Mouse (Mus musculus) MN1 (cell line): ENCODE data around the gene Aars.
"Not testable (repeated sequence)": the region's sequence is repeated elsewhere in the genome, so short reads cannot be mapped to it uniquely, and the experiment has no call there.

Source experiments
- DNase-seq: peaks from one replicate; pipeline ENCODE4 v3.0.0-alpha.2; 2016; ENCODE audit warnings: low spot score

Gene Aars

DNA sequence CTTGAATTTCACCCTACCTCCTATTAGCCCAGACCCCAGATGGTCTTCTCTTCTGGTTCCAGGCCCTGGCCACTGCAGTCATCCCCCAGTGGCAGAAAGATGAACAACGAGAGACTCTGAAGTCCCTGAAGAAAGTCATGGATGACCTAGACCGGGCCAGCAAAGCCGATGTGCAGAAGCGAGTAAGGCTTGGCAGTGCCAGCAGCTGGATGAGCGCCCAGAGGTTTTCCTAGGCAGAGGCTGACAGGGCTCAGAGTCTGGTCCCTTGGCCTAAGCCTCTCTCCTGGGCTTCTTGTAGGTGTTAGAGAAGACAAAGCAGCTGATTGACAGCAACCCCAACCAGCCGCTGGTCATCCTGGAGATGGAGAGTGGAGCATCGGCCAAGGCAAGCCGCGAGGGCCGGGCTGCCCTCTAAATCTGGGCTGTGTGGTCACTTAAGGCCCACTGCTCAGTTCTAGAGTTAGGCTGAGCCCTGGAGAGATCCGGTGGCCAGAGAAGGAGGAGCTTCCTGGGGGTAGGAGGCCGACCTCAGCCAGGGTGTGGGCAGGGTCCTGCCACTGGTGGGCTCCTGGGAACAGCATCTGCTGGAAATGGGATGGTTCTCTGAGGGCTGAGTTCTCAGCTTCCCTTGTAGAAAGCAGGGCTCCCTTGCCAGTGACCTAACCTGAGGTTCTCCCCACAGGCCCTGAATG lies 21.0 kb downstream of the Aars start:
- peak; percentile 86 for DNase-seq

GRCm38 (mm10) chr8:111055031-111055634 lies 22.2 kb downstream of the Aars start:
- DNase-seq: peak; percentile 91

DNA sequence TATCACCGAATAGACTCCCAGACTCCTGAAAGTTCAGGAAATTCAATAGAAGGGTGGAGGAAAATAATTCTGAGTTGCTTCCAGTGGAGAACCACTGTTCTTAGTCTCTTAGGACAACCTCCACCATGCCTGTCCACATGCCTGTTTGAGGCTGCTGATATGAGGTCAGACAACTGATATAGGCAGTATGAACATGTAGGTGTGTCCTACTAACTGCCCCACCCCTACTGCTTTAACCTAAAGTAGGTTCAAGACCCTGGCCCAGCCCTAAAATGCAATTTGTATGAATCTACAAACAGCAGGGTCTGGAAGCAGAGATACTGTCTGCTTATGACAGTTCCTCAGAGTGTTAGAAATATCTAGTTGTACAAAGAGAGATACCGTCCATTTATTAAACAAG lies 22.7 kb downstream of the Aars start:
- DNase-seq: no peak

- DNase-seq: peak; percentile 99
Measured at GRCm38 (mm10) chr8:111056158-111056663, 23.3 kb downstream of the Aars start, which contains the start of gene Exosc6. Exosc6 (plus strand) TSS chr8:111056339.

DNA sequence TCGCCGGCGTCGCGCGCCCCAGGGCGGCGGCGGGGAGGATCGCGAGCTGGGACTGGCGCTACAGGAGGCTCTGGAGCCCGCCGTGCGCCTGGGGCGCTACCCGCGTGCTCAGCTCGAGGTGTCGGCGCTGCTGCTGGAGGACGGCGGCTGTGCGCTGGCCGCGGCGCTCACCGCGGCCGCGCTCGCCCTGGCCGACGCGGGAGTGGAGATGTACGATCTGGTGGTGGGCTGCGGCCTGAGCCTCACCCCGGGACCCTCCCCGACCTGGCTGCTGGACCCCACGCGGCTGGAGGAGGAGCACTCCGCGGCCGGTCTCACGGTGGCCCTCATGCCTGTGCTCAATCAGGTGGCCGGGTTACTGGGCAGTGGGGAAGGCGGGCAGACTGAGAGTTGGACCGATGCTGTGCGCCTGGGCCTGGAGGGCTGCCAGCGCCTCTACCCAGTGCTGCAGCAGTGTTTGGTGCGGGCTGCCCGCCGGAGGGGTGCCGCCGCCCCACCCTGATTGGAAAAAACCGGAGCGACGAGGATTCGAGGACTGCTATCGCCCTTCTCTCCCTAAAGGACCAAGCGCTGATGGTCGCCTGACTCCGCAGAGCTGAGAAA lies 23.8 kb downstream of the Aars start:
- DNase-seq: peak; percentile 80

DNA sequence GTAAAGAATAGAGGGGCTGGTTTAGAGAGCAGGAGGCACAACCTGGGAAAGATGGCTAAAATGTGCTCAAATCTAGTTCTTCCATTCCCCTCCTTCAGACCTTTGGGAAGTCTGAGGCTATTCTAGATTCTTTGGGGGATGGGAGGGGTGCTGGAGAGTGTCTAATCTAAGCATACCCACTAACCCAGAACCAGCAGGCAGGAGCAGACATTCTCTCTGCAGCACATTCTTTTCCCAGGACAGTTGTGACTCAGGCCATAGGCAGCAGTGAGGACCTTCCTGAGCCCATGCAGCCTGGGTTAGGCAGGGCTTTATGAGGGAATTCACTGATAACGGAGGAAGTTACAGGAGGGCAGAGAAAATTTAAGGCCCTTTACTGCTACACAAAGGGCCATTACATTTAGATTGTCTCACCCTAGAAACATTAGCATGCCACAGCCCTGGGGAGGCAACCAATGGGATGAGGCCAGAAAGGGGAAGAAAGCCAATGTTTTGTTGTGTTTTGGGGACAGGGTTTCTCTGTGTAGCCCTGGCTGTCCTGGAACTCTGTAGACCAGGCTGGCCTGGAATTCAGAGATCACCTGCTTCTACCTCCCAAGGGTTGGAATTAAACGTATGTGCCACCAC lies 26.1 kb downstream of the Aars start:
- DNase-seq: peak; percentile 44

DNA sequence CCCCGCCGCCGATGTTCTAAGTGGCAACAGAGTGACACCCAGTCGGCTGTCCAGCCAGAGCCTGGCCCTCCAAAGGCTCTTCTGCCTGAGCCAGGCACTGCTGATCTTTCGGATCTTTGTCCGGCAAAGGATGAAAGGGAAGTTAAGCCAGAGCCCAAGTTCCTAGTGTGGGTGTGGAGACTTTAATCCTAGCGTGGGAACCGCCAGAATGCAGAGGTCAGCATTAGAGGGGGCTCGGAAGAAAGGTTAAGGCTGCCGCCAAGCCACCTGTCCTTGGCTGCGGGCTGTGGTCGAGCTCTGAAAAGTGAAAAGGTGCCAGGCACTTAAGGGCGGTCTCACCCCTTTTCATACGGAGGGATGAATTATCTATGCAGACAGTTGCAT lies 28.7 kb downstream of the Aars start:
- DNase-seq: no peak

GRCm38 (mm10) chr8:111062072-111062757 lies 29.3 kb downstream of the Aars start:
- peak; percentile 96 for DNase-seq

GRCm38 (mm10) chr8:111062893-111063292 lies 29.9 kb downstream of the Aars start:
- peak; percentile 19 for DNase-seq

- DNase-seq: no peak
Measured at GRCm38 (mm10) chr8:111066308-111066707, 33.4 kb downstream of the Aars start.

DNA sequence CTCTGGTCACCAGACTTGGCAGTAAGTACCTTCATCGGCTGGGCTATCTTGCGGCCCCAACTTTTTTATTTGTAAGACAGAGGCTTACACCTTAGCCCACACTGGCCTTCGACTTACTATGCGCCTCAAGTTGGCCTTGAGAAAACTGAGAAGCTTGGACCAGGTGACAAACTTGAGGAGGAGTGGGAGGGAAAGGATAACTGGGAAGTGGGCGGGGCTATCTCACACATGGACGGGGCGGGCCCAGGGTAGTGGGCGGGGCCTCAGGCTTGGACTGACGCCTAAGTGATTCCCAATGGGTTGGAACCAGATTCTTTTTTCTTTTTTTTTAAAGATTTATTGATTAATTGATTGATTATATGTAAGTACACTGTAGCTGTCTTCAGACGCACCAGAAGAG lies 34.5 kb downstream of the Aars start:
- no peak for DNase-seq

GRCm38 (mm10) chr8:111068660-111069059 lies 35.7 kb downstream of the Aars start:
- DNase-seq: not testable (repeated sequence)

DNA sequence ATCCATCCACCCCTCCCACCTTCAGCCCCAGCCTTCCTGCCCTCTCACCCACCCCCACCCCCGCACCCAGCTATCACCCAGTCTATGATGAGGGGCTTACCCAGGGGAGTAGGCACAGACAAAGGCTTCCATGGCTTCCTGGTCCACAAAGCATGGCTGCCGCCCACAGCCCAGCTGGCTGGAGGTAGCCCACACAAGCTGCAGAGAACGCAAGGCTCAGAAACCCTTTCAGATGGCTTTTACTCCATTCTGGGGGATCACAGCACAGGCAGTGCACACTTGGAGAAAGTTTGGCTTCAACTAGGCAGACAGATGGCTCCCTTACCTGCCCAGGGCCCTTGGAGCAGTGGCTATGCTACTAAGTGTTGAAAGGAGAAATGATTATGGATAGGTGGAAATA lies 43.0 kb downstream of the Aars start:
- DNase-seq: no peak

DNA sequence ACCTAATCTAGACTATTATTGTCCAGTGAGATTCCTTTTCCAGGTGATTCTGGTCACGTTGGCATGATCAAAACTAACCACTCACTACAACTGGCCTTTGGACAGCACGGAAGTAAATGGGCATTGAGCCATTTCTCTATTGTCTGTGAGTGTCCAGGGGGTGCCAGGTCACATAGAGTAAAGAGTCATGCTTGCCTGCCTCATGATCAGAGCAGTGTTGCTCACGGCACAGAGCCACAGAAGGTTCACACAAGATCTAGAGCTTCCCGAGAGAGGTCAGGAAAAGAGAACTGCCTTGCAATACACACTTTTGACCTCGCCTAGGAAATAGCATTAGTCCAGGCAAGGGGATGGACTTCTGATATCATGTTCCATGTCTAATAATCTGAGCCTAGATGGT lies 46.5 kb downstream of the Aars start:
- DNase-seq: no peak

DNA sequence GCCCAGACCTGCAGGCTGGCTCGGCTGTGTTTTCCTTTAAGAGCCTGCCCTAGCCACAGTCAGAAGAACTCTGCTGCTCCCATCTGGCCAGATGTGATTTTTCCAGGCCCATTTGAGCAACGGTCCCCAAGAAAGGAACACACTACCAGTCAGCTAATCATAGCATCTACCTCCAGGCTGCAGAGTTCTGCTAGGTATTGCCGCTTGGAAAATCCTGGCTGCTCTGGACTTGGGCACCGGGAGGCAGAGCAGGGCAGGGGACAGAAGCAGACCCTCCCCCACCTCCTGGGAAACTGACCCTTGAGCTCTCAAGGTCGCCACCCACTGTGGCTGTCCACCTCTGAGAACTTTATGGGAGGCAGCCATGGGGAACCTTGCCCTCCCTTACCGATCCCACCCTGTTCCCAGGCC lies 46.9 kb downstream of the Aars start:
- peak; percentile 88 for DNase-seq

DNA sequence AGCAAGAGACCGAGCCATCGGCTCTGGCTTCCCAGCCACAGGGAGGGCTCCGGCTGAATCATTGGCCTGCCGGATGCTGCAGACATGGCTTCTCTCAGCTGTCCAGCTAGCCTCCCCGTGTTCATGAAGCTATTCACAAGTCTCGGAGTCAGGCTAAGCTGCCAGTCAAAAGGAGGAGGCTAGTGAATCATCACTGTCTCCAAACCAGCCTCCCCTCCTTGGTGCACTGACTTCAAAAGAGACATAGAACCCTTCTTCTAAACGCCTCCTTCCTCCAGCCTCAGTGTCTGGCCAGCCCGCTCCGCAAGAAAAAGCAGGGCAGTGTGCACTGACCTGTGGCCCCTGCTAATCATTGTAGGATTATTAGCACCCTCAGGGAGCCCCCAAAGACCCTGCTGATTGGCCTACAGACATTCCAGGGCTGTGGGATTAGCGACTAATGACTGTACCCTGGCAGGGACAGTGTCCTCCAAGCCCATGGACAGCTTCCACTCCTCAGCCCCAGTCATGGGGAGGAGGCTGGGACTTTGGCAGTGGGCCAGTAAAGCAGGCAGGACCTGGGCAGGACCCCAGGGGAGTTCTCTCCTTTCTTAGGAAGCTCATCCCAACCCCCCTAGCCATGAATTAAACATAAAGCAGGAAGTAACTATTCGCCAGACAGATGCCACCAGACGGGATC lies 48.8 kb downstream of the Aars start:
- peak; percentile 84 for DNase-seq

DNA sequence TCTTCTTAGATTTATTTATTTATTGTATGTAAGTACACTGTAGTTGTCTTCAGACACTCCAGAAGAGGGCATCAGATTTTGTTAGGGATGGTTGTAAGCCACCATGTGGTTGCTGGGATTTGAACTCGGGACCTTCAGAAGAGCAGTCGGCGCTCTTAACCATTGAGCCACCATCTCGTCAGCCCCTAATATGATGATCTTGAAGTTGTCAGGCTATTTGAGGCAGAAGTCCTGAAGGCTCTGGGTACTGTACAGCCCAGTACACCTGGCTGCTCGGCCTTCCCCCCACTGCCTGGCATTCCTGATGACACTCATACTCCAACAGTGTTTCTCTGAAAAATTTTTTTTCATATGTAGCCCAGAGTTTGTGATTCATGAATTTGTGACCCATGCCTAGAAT lies 51.0 kb downstream of the Aars start:
- DNase-seq: not testable (repeated sequence)

DNA sequence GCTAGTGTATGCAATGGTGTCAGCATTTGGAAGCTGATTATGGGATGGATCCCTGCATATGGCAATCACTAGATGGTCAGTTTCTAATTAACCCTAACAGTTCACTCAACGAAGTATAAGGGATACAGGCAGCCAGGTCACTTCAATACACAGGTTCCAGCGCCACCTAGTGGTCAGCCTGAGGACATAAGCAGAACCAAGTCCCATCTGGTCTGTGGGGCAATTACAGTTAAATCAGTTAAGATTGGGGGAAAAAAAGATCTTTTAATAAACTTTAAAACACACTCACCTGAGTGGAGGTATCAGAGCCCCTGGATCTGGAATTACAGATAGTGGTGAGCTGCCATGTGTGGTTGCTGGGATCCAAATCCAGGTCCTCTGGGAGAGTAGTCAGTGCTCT lies 57.2 kb downstream of the Aars start:
- DNase-seq: peak; percentile 86

DNA sequence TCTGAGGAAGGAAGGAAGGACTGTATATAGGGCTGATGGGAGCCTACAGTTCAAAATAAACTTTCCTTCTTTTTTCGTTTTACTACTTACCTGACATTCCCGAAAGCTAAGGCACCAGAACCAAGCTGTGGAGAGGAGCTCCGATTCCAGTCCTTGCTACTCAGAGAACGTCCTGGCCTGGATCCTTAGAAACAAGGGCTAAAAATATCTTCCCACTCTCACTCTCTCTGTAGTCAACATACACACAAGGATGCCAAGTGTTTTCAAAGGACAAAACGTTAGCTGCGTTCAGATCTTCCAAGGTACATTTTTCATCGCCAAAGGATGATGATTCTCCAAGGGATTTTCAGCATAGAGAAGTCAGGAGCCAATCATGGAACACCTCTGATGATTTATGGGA lies 58.8 kb downstream of the Aars start:
- DNase-seq: no peak

DNA sequence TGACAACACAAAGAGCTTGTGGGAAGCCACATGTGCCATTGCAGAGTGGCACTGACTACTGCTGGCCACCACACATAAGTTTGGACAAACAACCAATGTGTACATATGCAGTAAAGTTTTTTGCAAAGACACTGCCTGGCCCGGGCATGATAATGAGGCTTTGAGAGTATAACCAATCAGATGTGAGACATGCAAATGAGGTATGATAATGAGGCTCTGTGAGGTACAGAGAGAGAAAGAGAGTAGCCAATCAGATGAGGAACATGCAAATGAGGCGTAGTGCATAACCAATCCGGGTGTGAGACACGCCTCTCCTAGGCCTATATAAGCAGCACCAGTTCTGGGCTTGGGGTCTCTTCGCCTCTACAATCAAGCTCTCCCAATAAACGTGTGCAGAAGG lies 59.4 kb downstream of the Aars start, which contains the start of gene Clec18a:
Clec18a (minus strand) TSS at position 101 of the 400 bp plus-strand sequence.
- not testable (repeated sequence) for DNase-seq
